In the genomic region with DNA sequence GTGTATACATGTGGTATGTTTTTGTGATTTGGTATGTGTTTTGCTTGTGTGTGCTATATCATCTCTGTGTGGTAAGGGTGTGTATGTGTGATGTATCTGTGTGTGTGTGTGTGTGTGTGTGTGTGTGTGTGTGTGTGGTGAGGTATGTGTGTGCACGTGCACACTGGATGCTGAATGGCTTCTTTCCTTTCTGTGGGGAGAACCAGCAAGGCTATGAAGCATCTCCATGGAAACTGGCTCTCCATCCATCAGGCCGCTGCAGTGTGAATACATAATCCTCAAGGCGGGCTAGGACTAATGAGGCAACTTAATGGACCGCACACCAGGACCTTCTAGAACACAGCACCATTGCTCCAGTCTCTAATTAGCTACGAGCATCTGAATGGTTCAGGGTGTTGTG, we compare ENCODE assay signal across 19 mouse cellular contexts.
DNase-seq lines count a peak whose midpoint lies in the region; ATAC-seq lines count a peak whose summit lies in the region.
"Had no signal": no experiment of that assay in that cellular context is flagged by ENCODE, and none has a peak within 500 bp of the region (broad histone marks: within the 10 kb centered on the region; RNA-seq: fewer than 3 reads in every experiment).

No protein-coding gene starts in this region.

- no peak for DNase-seq in hindbrain, embryonic 10.5 days (ENCODE audit: low spot score)
- DNase-seq in right cerebral cortex, postnatal 4 days = peak; percentile 14
- DNase-seq in right cerebral cortex, postnatal 36 days (ENCODE audit: low spot score in 2 of 2) = no peak
- DNase-seq in adrenal gland, postnatal 4 days (ENCODE audit: low spot score in 2 of 2) = no peak
- no peak for DNase-seq in adrenal gland, adult 2 months
- DNase-seq: cerebellum, adult 8-10 months; gastrocnemius, postnatal 25 days; kidney, adult 11 months; kidney, postnatal 4 days; liver; lung, embryonic 14.5 days; right cerebral cortex, adult 18-20 months; thymus, postnatal 36 days had no signal

- no peaks in the 10 kb centered on the region for H3K27me3 ChIP-seq in hindbrain, embryonic 13.5 days
- H3K27me3 ChIP-seq in hindbrain, embryonic 10.5 days (ENCODE audit: insufficient read depth, poor library complexity, severe bottlenecking) = no peaks in the 10 kb centered on the region
- H3K27me3 ChIP-seq in hindbrain, embryonic 16.5 days (replicated peaks; ENCODE audit: control insufficient read depth, insufficient read depth, low read length) = no peaks in the 10 kb centered on the region
- no peaks in the 10 kb centered on the region for H3K27me3 ChIP-seq in liver, embryonic 12.5 days (replicated peaks)
- H3K27me3 ChIP-seq: Patski had no signal

- 34% methylated on average over 5 of the region's 5 CpGs for WGBS in hindbrain, embryonic 13.5 days
- WGBS in hindbrain, embryonic 10.5 days = 82% methylated on average over 5 of the region's 5 CpGs
- 20% methylated on average over 5 of the region's 5 CpGs for WGBS in hindbrain, embryonic 16.5 days
- 60% methylated on average over 5 of the region's 5 CpGs for WGBS in liver, embryonic 12.5 days (ENCODE audit: insufficient replicate concordance)

- 0 out of 2 replicates have a peak overlapping the region, but pooled peaks have one; percentile 36 for H3K27ac ChIP-seq in hindbrain, embryonic 13.5 days
- no peak overlapping the region for H3K27ac ChIP-seq in hindbrain, embryonic 10.5 days
- peak overlapping the region; percentile 23; the same call in 1 of the 2 replicates for H3K27ac ChIP-seq in hindbrain, embryonic 16.5 days (ENCODE audit: low read depth, low read length)
- H3K27ac ChIP-seq in liver, embryonic 12.5 days = no peak overlapping the region
- H3K27ac ChIP-seq: heart, embryonic 10.5 days; macrophage had no signal

- H3K4me1 ChIP-seq in hindbrain, embryonic 13.5 days (replicated peaks) = peaks cover 9% of the 10 kb centered on the region; the same call in 1 of the 2 replicates
- no peaks in the 10 kb centered on the region for H3K4me1 ChIP-seq in hindbrain, embryonic 10.5 days (replicated peaks)
- H3K4me1 ChIP-seq in hindbrain, embryonic 16.5 days (ENCODE audit: control insufficient read depth, insufficient read depth, low read depth, low read length) = peaks cover 4% of the 10 kb centered on the region
- H3K4me1 ChIP-seq in liver, embryonic 12.5 days = no peaks in the 10 kb centered on the region
- H3K4me1 ChIP-seq: heart, embryonic 10.5 days had no signal

- no peaks in the 10 kb centered on the region for H3K36me3 ChIP-seq in hindbrain, embryonic 13.5 days
- no peaks in the 10 kb centered on the region for H3K36me3 ChIP-seq in hindbrain, embryonic 10.5 days
- H3K36me3 ChIP-seq in hindbrain, embryonic 16.5 days (ENCODE audit: control insufficient read depth, insufficient read depth, low read length) = no peaks in the 10 kb centered on the region
- H3K36me3 ChIP-seq in liver, embryonic 12.5 days = no peaks in the 10 kb centered on the region
- H3K36me3 ChIP-seq: heart, embryonic 10.5 days had no signal

- H3K4me2 ChIP-seq in hindbrain, embryonic 13.5 days = no peak overlapping the region
- H3K4me2 ChIP-seq in hindbrain, embryonic 16.5 days (ENCODE audit: low read length) = no peak overlapping the region
- no peak overlapping the region for H3K4me2 ChIP-seq in liver, embryonic 12.5 days
- H3K4me2 ChIP-seq: lung, embryonic 14.5 days had no signal

- no peaks in the 10 kb centered on the region for H3K9me3 ChIP-seq in hindbrain, embryonic 13.5 days
- H3K9me3 ChIP-seq in hindbrain, embryonic 10.5 days = no peaks in the 10 kb centered on the region
- H3K9me3 ChIP-seq in hindbrain, embryonic 16.5 days (ENCODE audit: control insufficient read depth, low read length) = no peaks in the 10 kb centered on the region
- no peaks in the 10 kb centered on the region for H3K9me3 ChIP-seq in liver, embryonic 12.5 days (replicated peaks)
- H3K9me3 ChIP-seq: heart, embryonic 10.5 days had no signal

- no peak overlapping the region for H3K9ac ChIP-seq in hindbrain, embryonic 13.5 days
- H3K9ac ChIP-seq in hindbrain, embryonic 16.5 days (ENCODE audit: low read depth, low read length) = no peak overlapping the region
- no peak overlapping the region for H3K9ac ChIP-seq in liver, embryonic 12.5 days
- H3K9ac ChIP-seq: lung, embryonic 14.5 days had no signal

- no peak overlapping the region for H3K4me3 ChIP-seq in hindbrain, embryonic 13.5 days
- H3K4me3 ChIP-seq in hindbrain, embryonic 10.5 days = no peak overlapping the region
- no peak overlapping the region for H3K4me3 ChIP-seq in hindbrain, embryonic 16.5 days (ENCODE audit: low read length)
- H3K4me3 ChIP-seq in liver, embryonic 12.5 days = no peak overlapping the region
- H3K4me3 ChIP-seq: heart, embryonic 10.5 days had no signal

- peak; percentile 79; the same call in 1 of the 2 replicates for ATAC-seq in hindbrain, embryonic 13.5 days (ENCODE audit: low FRiP score)
- ATAC-seq in hindbrain, embryonic 16.5 days = peak; percentile 82
- no peak for ATAC-seq in liver, embryonic 12.5 days
- ATAC-seq: Patski had no signal

Comparison
In these comparisons a context has a peak if more than half of its experiments do, and no peak if none do; other contexts are left out.
1. H3K27ac ChIP-seq: peak in hindbrain, embryonic 13.5 days (single experiment) and hindbrain, embryonic 16.5 days (single experiment); none in hindbrain, embryonic 10.5 days (single experiment) and liver, embryonic 12.5 days (single experiment).